Mouse (Mus musculus): ENCODE results near the gene Fmod. TPM values are rescaled to one million over a fixed set of nuclear protein-coding genes. Genes with fewer than 3 reads are reported as not detected.

The Fmod gene
- polyA plus RNA-seq, 1 experiment from 2014 or later = 7.0 TPM

Other genes starting within 250 kb of the Fmod start
- gene Atp2b4, start 236.2 kb upstream of the Fmod start, polyA plus RNA-seq (2014; fragmentation: Nextera tagmentation; extraction: Ambion mirVana) = 8.7 and 15.3 TPM in 2 replicates
- 2.4 and 3.0 TPM in 2 replicates for gene Optc, start 129.3 kb upstream of the Fmod start, polyA plus RNA-seq (2014; fragmentation: Nextera tagmentation; extraction: Ambion mirVana)
- 3.2 and 3.3 TPM in 2 replicates for gene Prelp, start 115.8 kb upstream of the Fmod start, polyA plus RNA-seq (2014; fragmentation: Nextera tagmentation; extraction: Ambion mirVana)
- gene Btg2, start 41.9 kb downstream of the Fmod start, polyA plus RNA-seq (2014; fragmentation: Nextera tagmentation; extraction: Ambion mirVana) = 107 and 108 TPM in 2 replicates
- not detected in 2 replicates for gene Chit1, start 74.0 kb downstream of the Fmod start, polyA plus RNA-seq (2014; fragmentation: Nextera tagmentation; extraction: Ambion mirVana)
- 1.1 and 2.0 TPM in 2 replicates for gene Chil1, start 144.9 kb downstream of the Fmod start, polyA plus RNA-seq (2014; fragmentation: Nextera tagmentation; extraction: Ambion mirVana)
- 1.4 and 3.7 TPM in 2 replicates for gene Mybph, start 156.2 kb downstream of the Fmod start, polyA plus RNA-seq (2014; fragmentation: Nextera tagmentation; extraction: Ambion mirVana)
- 0.24 and 0.25 TPM in 2 replicates for gene Adora1, start 198.2 kb downstream of the Fmod start, polyA plus RNA-seq (2014; fragmentation: Nextera tagmentation; extraction: Ambion mirVana)

All from hindbrain, embryonic 11.5 days (tissue).